Mouse (Mus musculus) heart, embryonic 12.5 days (tissue): ENCODE results near the gene Fbxw10. TPM values are rescaled to one million over a fixed set of nuclear protein-coding genes. Genes with fewer than 3 reads are reported as not detected.

ENCODE experiments used
- ATAC-seq: fragments of 200-750 bp; cut with Nextera tagmentation; 2 replicates; pipeline ENCODE4 v1.8.0; 2017; ENCODE audit warnings: moderate TSS enrichment, moderate library complexity; ENCODE audit not compliant: insufficient number of reproducible peaks, low FRiP score
- H3K27ac ChIP-seq: fragments of 300-500 bp; sonication (generic); 2 replicates; pipeline ENCODE4 v1.5.1; 2016; ENCODE audit warnings: mild to moderate bottlenecking, moderate library complexity; ENCODE audit not compliant: poor library complexity, severe bottlenecking
- H3K27me3 ChIP-seq: fragments of 300-500 bp; sonication (generic); replicated peaks from 2 replicates; pipeline ENCODE4 v1.6.1; 2016; ENCODE audit warnings: mild to moderate bottlenecking, moderate library complexity
- H3K36me3 ChIP-seq: fragments of 300-500 bp; sonication (generic); 2 replicates; pipeline ENCODE4 v1.6.1; 2016; ENCODE audit warnings: mild to moderate bottlenecking, moderate library complexity
- H3K4me1 ChIP-seq: fragments of 300-500 bp; sonication (generic); replicated peaks from 2 replicates; pipeline ENCODE4 v1.6.1; 2016; ENCODE audit warnings: mild to moderate bottlenecking
- H3K4me2 ChIP-seq: fragments of 300-500 bp; sonication (generic); 2 replicates; pipeline ENCODE4 v1.6.1; 2016; ENCODE audit warnings: mild to moderate bottlenecking, moderate library complexity
- H3K4me3 ChIP-seq: fragments of 300-500 bp; sonication (generic); 2 replicates; pipeline ENCODE4 v1.5.1; 2016; ENCODE audit warnings: mild to moderate bottlenecking
- H3K9ac ChIP-seq: fragments of 300-500 bp; sonication (generic); 2 replicates; pipeline ENCODE4 v1.6.1; 2016; ENCODE audit warnings: mild to moderate bottlenecking, moderate library complexity
- H3K9me3 ChIP-seq: fragments of 300-500 bp; sonication (generic); replicated peaks from 2 replicates; pipeline ENCODE4 v1.6.1; 2016; ENCODE audit warnings: mild to moderate bottlenecking, moderate library complexity
- whole genome bisulfite sequencing: fragments of 180-500 bp; shearing (Covaris S2); methylation state at CpG from one replicate; pipeline ENCODE4 v1.1.7; 2016; 5-methylcytosine and 5-hydroxymethylcytosine counted together
- polyA plus RNA-seq: library from polyadenylated mRNA; unstranded; fragments of >200 nt; fragmentation: Nextera tagmentation; extraction: Ambion mirVana; gene quantifications from 2 replicates; pipeline ENCODE4 v1.2.1, GENCODE M21; 2016

The Fbxw10 gene
- polyA plus RNA-seq, 1 experiment from 2014 or later: 0.23 TPM

GRCm38 (mm10) chr11:62877391-62877790 is 30.5 kb downstream of the Fbxw10 start:
- H3K27ac ChIP-seq: no peak overlapping the region
- H3K4me2 ChIP-seq: no peak overlapping the region
- no peaks in the 10 kb centered on the region for H3K4me1 ChIP-seq
- H3K36me3 ChIP-seq: peaks cover 4% of the 10 kb centered on the region; the same call in 1 of the 2 replicates
- no peak overlapping the region for H3K9ac ChIP-seq
- H3K27me3 ChIP-seq: no peaks in the 10 kb centered on the region
- no peak for ATAC-seq
- H3K9me3 ChIP-seq: no peaks in the 10 kb centered on the region
- WGBS: 69% methylated on average over 1 of the region's 1 CpGs
- H3K4me3 ChIP-seq: no peak overlapping the region

- no peak for ATAC-seq
- Histone ChIP-seq H3K36me3 (peaks cover 12% of the 10 kb centered on the region), H3K27ac (no peak overlapping the region), H3K4me3 (peak overlapping the region; percentile 82), H3K9ac (peak overlapping the region; percentile 56; the same call in 1 of the 2 replicates), H3K4me2 (peak overlapping the region; percentile 82), H3K27me3 (no peaks in the 10 kb centered on the region), H3K9me3 (no peaks in the 10 kb centered on the region), H3K4me1 (no peaks in the 10 kb centered on the region)
- 28% methylated on average over 9 of the region's 9 CpGs for WGBS
These were observed 31.9 kb downstream of the Fbxw10 start for GRCm38 (mm10) chr11:62878728-62879127.

GRCm38 (mm10) chr11:62879220-62880048 is 32.6 kb downstream of the Fbxw10 start, which contains the start of gene Tvp23b:
Gene Tvp23b (plus strand): TSS chr11:62879455.
- Histone ChIP-seq H3K4me2 (peak within 1 kb of the TSS; percentile 82), H3K4me1 (no peaks in the 10 kb centered on the region), H3K9ac (peak within 1 kb of the TSS; percentile 92), H3K4me3 (peak within 1 kb of the TSS; percentile 82), H3K27ac (peak within 1 kb of the TSS; percentile 82), H3K9me3 (no peaks in the 10 kb centered on the region), H3K27me3 (no peaks in the 10 kb centered on the region), H3K36me3 (peaks cover 19% of the 10 kb centered on the region)
- peak; percentile 99 for ATAC-seq
- under 1% methylated on average over 55 of the region's 55 CpGs for WGBS

GRCm38 (mm10) chr11:62883407-62883806 is 36.5 kb downstream of the Fbxw10 start:
- Histone ChIP-seq H3K36me3 (peaks cover 52% of the 10 kb centered on the region), H3K27ac (no peak overlapping the region), H3K9ac (no peak overlapping the region), H3K4me3 (no peak overlapping the region), H3K4me1 (no peaks in the 10 kb centered on the region), H3K27me3 (no peaks in the 10 kb centered on the region), H3K9me3 (no peaks in the 10 kb centered on the region), H3K4me2 (no peak overlapping the region)
- ATAC-seq: no peak
- WGBS: 78% methylated on average over 8 of the region's 8 CpGs

GRCm38 (mm10) chr11:62885323-62885722 is 38.5 kb downstream of the Fbxw10 start:
- WGBS: 85% methylated on average over 5 of the region's 5 CpGs

GRCm38 (mm10) chr11:62890796-62891195 is 43.9 kb downstream of the Fbxw10 start:
- no peak overlapping the region for H3K27ac ChIP-seq
- ATAC-seq: no peak
- H3K4me2 ChIP-seq: no peak overlapping the region
- H3K4me1 ChIP-seq: no peaks in the 10 kb centered on the region
- peaks cover 67% of the 10 kb centered on the region for H3K36me3 ChIP-seq
- 93% methylated on average over 4 of the region's 4 CpGs for WGBS
- H3K9ac ChIP-seq: no peak overlapping the region
- no peak overlapping the region for H3K4me3 ChIP-seq
- H3K9me3 ChIP-seq: no peaks in the 10 kb centered on the region
- H3K27me3 ChIP-seq: no peaks in the 10 kb centered on the region

More at GRCm38 (mm10) chr11:62885323-62885722, 38.5 kb downstream of the Fbxw10 start:
- ATAC-seq: no peak
- no peak overlapping the region for H3K4me3 ChIP-seq
- no peak overlapping the region for H3K4me2 ChIP-seq
- no peaks in the 10 kb centered on the region for H3K27me3 ChIP-seq
- H3K9me3 ChIP-seq: no peaks in the 10 kb centered on the region
- no peak overlapping the region for H3K27ac ChIP-seq
- no peak overlapping the region for H3K9ac ChIP-seq
- no peaks in the 10 kb centered on the region for H3K4me1 ChIP-seq
- H3K36me3 ChIP-seq: peaks cover 67% of the 10 kb centered on the region

- Histone ChIP-seq H3K9me3 (no peaks in the 10 kb centered on the region), H3K4me3 (no peak overlapping the region), H3K27me3 (no peaks in the 10 kb centered on the region), H3K27ac (no peak overlapping the region), H3K9ac (no peak overlapping the region), H3K36me3 (peaks cover 67% of the 10 kb centered on the region), H3K4me2 (no peak overlapping the region), H3K4me1 (no peaks in the 10 kb centered on the region)
- ATAC-seq: no peak
- 91% methylated on average over 11 of the region's 11 CpGs for WGBS
These were observed 44.9 kb downstream of the Fbxw10 start for GRCm38 (mm10) chr11:62891763-62892162.

GRCm38 (mm10) chr11:62901699-62902323 is 54.9 kb downstream of the Fbxw10 start:
- Histone ChIP-seq H3K9me3 (no peaks in the 10 kb centered on the region), H3K4me3 (no peak overlapping the region), H3K36me3 (peaks cover 3% of the 10 kb centered on the region; the same call in 1 of the 2 replicates), H3K27ac (no peak overlapping the region), H3K27me3 (no peaks in the 10 kb centered on the region), H3K9ac (no peak overlapping the region), H3K4me1 (no peaks in the 10 kb centered on the region), H3K4me2 (no peak overlapping the region)
- WGBS: 27% methylated on average over 12 of the region's 12 CpGs
- ATAC-seq: no peak

GRCm38 (mm10) chr11:62903871-62904495 is 57.1 kb downstream of the Fbxw10 start:
- Histone ChIP-seq H3K27me3 (no peaks in the 10 kb centered on the region), H3K9ac (no peak overlapping the region), H3K36me3 (no peaks in the 10 kb centered on the region), H3K27ac (no peak overlapping the region), H3K9me3 (no peaks in the 10 kb centered on the region), H3K4me3 (no peak overlapping the region), H3K4me1 (no peaks in the 10 kb centered on the region), H3K4me2 (no peak overlapping the region)
- WGBS: 70% methylated on average over 6 of the region's 6 CpGs
- ATAC-seq: no peak

- H3K36me3 ChIP-seq: no peaks in the 10 kb centered on the region
- H3K4me3 ChIP-seq: no peak overlapping the region
- no peak overlapping the region for H3K27ac ChIP-seq
- no peaks in the 10 kb centered on the region for H3K27me3 ChIP-seq
- no peak for ATAC-seq
- WGBS: 69% methylated on average over 3 of the region's 3 CpGs
- no peak overlapping the region for H3K4me2 ChIP-seq
- no peaks in the 10 kb centered on the region for H3K9me3 ChIP-seq
- H3K4me1 ChIP-seq: peaks cover 7% of the 10 kb centered on the region; the same call in 1 of the 2 replicates
- H3K9ac ChIP-seq: no peak overlapping the region
These were observed 62.9 kb downstream of the Fbxw10 start for GRCm38 (mm10) chr11:62909720-62910306.

- no peak overlapping the region for H3K4me2 ChIP-seq
- no peak overlapping the region for H3K27ac ChIP-seq
- 64% methylated on average over 8 of the region's 8 CpGs for WGBS
- H3K9me3 ChIP-seq: no peaks in the 10 kb centered on the region
- no peak overlapping the region for H3K9ac ChIP-seq
- H3K4me3 ChIP-seq: no peak overlapping the region
- no peaks in the 10 kb centered on the region for H3K36me3 ChIP-seq
- H3K4me1 ChIP-seq: peaks cover 7% of the 10 kb centered on the region; the same call in 1 of the 2 replicates
- ATAC-seq: no peak
- no peaks in the 10 kb centered on the region for H3K27me3 ChIP-seq
These were observed 64.5 kb downstream of the Fbxw10 start for GRCm38 (mm10) chr11:62911362-62911761.
